Mouse (Mus musculus): ENCODE results near the gene Cep295. TPM values are rescaled to one million over a fixed set of nuclear protein-coding genes. Genes with fewer than 3 reads are reported as not detected.
A peak's percentile ranks its signal among the peaks of the same experiment; 100 is the strongest.
"Not testable (repeated sequence)": the region's sequence is repeated elsewhere in the genome, so short reads cannot be mapped to it uniquely, and the experiment has no call there.

Gene Cep295
- polyA plus RNA-seq, 1 experiment from 2014 or later, result 14.6 TPM

- no peak overlapping the region for H3K4me3 ChIP-seq
- H3K36me3 ChIP-seq (replicated peaks), result peaks cover 47% of the 10 kb centered on the region
- H3K4me2 ChIP-seq, result no peak overlapping the region
- H3K27ac ChIP-seq, result no peak overlapping the region
- WGBS, result 62% methylated on average over 5 of the region's 5 CpGs
- H3K9me3 ChIP-seq, result no peaks in the 10 kb centered on the region
- H3K4me1 ChIP-seq, result no peaks in the 10 kb centered on the region
- H3K9ac ChIP-seq, result no peak overlapping the region
- ATAC-seq (replicated peaks), result 0 out of 2 replicates have a peak, but pooled peaks have one; percentile 28
- no peaks in the 10 kb centered on the region for H3K27me3 ChIP-seq (replicated peaks)
Observed at GRCm38 (mm10) chr9:15317223-15318169, 40.1 kb downstream of the Cep295 start.

DNA sequence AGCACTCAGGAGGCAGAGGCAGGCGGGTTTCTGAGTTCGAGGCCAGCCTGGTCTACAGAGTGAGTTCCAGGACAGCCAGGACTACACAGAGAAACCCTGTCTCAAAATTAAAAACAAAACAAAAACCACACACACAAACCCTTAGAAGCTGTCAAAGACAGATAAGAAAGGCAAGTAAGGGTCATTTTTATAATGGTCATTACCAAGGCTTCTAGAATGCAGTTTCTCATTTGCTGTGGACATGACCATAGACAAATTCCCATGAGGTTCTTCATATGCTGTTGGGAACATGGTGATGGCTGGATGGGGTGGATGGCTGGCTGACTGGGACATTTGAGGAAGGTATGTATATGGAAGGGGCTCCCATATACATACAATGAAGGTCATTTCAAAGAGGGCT is 41.3 kb downstream of the Cep295 start:
- not testable (repeated sequence) for H3K4me2 ChIP-seq; H3K9ac ChIP-seq; H3K4me3 ChIP-seq; H3K4me1 ChIP-seq; H3K9me3 ChIP-seq; H3K27me3 ChIP-seq (replicated peaks); H3K27ac ChIP-seq; ATAC-seq (replicated peaks)
- WGBS, result 95% methylated on average over 2 of the region's 2 CpGs
- H3K36me3 ChIP-seq (replicated peaks), result peaks cover 37% of the 10 kb centered on the region

DNA sequence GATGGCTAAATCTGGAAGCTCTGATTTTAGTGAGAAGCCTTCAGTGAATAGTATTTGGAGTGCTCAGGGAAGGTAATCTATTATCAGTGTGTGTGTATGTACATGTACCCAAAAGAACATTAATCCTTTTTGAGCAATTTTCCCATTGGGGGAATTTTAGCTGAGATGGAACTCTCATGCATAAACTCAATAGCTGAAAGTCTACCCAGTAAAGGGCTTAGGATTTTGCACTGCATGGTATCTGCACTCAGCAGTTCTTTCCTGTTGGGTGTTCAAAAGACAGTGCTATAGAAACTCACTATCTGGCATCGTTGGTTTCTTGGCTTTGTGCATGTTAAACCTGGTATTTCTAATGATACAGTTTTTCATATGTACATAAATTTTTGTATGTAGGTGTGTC is 43.0 kb downstream of the Cep295 start:
- no peaks in the 10 kb centered on the region for H3K27me3 ChIP-seq (replicated peaks)
- H3K27ac ChIP-seq, result no peak overlapping the region
- H3K4me2 ChIP-seq, result no peak overlapping the region
- H3K9ac ChIP-seq, result no peak overlapping the region
- H3K9me3 ChIP-seq, result no peaks in the 10 kb centered on the region
- no peak overlapping the region for H3K4me3 ChIP-seq
- peaks cover 41% of the 10 kb centered on the region for H3K36me3 ChIP-seq (replicated peaks)
- no peak for ATAC-seq (replicated peaks)
- WGBS, result 98% methylated on average over 1 of the region's 1 CpGs
- no peaks in the 10 kb centered on the region for H3K4me1 ChIP-seq

DNA sequence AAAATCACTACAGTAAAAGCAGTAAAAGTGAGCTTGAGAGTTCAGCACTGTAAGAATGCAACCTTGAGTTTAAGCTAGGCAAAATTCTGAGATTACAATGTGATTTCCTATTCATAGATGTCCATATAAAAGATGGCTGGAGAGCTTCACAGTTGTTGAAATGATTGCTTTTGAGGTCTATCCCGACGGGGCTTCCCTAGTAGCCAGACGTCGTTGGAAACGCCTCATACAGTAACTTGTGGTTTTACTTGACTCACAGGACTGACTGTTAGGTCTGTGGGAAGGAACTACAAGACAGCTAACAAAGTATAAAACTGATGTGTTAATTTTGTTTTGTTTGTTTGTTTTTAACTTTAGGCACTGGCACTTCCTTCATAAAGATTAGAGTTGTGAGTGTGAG is 44.0 kb downstream of the Cep295 start:
- WGBS, result 92% methylated on average over 5 of the region's 5 CpGs
- ATAC-seq (replicated peaks), result no peak
- Histone ChIP-seq H3K27ac (no peak overlapping the region), H3K36me3 (replicated peaks) (peaks cover 49% of the 10 kb centered on the region), H3K27me3 (replicated peaks) (no peaks in the 10 kb centered on the region), H3K9ac (no peak overlapping the region), H3K4me3 (no peak overlapping the region), H3K9me3 (no peaks in the 10 kb centered on the region), H3K4me2 (no peak overlapping the region), H3K4me1 (peaks cover 7% of the 10 kb centered on the region)

DNA sequence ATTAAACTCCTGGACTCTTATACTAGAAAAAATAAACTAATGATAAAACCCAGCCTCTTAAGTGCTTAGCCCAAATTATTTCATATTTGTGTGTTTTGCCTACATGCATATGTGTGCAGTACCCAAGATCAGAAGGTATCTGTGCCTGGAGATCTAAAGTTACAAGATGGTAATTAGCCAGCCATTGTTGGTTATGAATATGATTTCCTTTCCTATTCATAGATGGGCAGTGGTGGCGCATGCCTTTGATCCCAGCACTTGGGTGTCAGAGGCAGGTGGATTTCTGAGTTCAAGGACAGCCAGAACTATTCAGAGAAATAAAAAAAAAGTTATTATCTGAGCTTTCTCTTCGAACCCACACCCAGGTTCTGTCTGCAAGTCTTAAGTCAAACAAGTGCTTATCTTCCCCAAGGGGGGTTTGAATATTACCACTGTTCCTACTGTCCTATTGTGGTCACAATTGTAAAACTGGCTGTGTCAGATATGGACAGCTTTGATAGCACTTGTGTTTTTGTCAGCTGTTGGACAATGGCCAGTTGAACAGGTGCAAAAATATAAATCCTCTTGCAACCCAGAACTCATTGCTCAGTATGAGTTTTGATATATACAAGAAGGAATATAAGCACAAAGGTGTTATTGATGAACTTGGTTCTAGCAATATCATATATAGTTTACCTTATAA is 45.4 kb downstream of the Cep295 start:
- Histone ChIP-seq H3K27ac (no peak overlapping the region), H3K4me1 (peaks cover 21% of the 10 kb centered on the region), H3K36me3 (replicated peaks) (peaks cover 44% of the 10 kb centered on the region), H3K4me2 (no peak overlapping the region), H3K4me3 (no peak overlapping the region), H3K9me3 (no peaks in the 10 kb centered on the region), H3K9ac (no peak overlapping the region), H3K27me3 (replicated peaks) (no peaks in the 10 kb centered on the region)
- 87% methylated on average over 2 of the region's 2 CpGs for WGBS
- no peak for ATAC-seq (replicated peaks)

- Histone ChIP-seq H3K4me2 (no peak overlapping the region), H3K27ac (no peak overlapping the region), H3K4me3 (no peak overlapping the region), H3K9me3 (no peaks in the 10 kb centered on the region), H3K36me3 (replicated peaks) (peaks cover 35% of the 10 kb centered on the region), H3K4me1 (peaks cover 33% of the 10 kb centered on the region), H3K9ac (no peak overlapping the region), H3K27me3 (replicated peaks) (no peaks in the 10 kb centered on the region)
- WGBS, result 92% methylated on average over 1 of the region's 1 CpGs
- ATAC-seq (replicated peaks), result no peak
Observed at GRCm38 (mm10) chr9:15310179-15310578, 47.4 kb downstream of the Cep295 start.

DNA sequence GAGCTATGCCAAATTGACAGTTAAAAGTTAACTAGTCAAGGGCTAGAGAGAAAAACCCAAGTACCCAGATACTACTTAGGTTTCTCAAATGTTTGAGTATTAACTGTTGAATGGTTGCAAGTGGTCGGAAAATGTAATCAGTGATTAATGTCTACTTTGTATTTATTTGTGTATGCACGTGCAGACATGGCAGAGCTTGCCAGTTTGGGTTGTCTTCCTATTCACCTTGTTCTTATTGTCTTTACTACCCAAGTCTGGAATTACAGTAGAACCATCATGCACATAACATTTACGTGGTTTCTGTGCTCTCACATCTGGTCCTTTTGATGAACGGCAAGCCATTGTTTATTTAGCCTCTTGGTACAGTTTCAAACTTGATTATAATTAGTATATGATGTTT is 48.2 kb downstream of the Cep295 start:
- no peak for ATAC-seq (replicated peaks)
- peaks cover 33% of the 10 kb centered on the region for H3K4me1 ChIP-seq
- no peaks in the 10 kb centered on the region for H3K27me3 ChIP-seq (replicated peaks)
- no peak overlapping the region for H3K9ac ChIP-seq
- H3K4me2 ChIP-seq, result no peak overlapping the region
- peaks cover 27% of the 10 kb centered on the region for H3K36me3 ChIP-seq (replicated peaks)
- no peaks in the 10 kb centered on the region for H3K9me3 ChIP-seq
- H3K27ac ChIP-seq, result no peak overlapping the region
- WGBS, result 80% methylated on average over 4 of the region's 4 CpGs
- H3K4me3 ChIP-seq, result no peak overlapping the region

DNA sequence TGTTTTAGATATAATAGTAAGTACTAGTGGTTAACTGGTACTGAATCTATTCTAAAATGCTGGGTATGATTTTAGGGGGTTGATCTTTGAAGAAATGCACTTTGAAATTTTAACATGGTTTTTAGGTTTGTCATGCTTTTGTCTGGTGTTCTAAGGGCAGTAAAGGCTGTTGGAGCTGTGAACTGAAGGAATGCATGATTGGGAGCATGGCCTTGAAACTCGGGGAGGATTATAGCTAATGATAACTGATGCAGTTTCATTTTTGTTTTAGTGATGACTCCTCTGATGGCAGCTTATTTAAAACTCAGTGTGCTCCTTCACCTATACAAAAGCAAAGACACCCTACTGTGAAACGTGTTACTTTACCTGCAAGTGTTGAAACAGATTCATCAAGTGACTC is 49.3 kb downstream of the Cep295 start:
- Histone ChIP-seq H3K4me1 (peaks cover 33% of the 10 kb centered on the region), H3K36me3 (replicated peaks) (peaks cover 15% of the 10 kb centered on the region), H3K27me3 (replicated peaks) (no peaks in the 10 kb centered on the region), H3K9ac (no peak overlapping the region), H3K4me2 (no peak overlapping the region), H3K4me3 (no peak overlapping the region), H3K27ac (no peak overlapping the region), H3K9me3 (no peaks in the 10 kb centered on the region)
- ATAC-seq (replicated peaks), result no peak
- 57% methylated on average over 2 of the region's 2 CpGs for WGBS

GRCm38 (mm10) chr9:15307257-15307656 is 50.3 kb downstream of the Cep295 start:
- Histone ChIP-seq H3K4me3 (peak overlapping the region; percentile 98), H3K9ac (peak overlapping the region; percentile 99), H3K4me1 (peaks cover 33% of the 10 kb centered on the region), H3K9me3 (no peaks in the 10 kb centered on the region), H3K27ac (no peak overlapping the region), H3K27me3 (replicated peaks) (no peaks in the 10 kb centered on the region), H3K36me3 (replicated peaks) (peaks cover 12% of the 10 kb centered on the region), H3K4me2 (peak overlapping the region; percentile 74)
- ATAC-seq (replicated peaks), result no peak
- WGBS, result 11% methylated on average over 6 of the region's 6 CpGs

- Histone ChIP-seq H3K4me3 (peak within 1 kb of the TSS; percentile 98), H3K9me3 (no peaks in the 10 kb centered on the region), H3K27ac (peak within 1 kb of the TSS; percentile 92), H3K36me3 (replicated peaks) (peaks cover 12% of the 10 kb centered on the region), H3K4me2 (peak within 1 kb of the TSS; percentile 74), H3K4me1 (peaks cover 33% of the 10 kb centered on the region), H3K9ac (peak within 1 kb of the TSS; percentile 99), H3K27me3 (replicated peaks) (no peaks in the 10 kb centered on the region)
- peak; percentile 89 for ATAC-seq (replicated peaks)
- under 1% methylated on average over 35 of the region's 35 CpGs for WGBS
Observed at GRCm38 (mm10) chr9:15306398-15307119, 51.0 kb downstream of the Cep295 start, which contains the start of gene 4931406C07Rik. Gene 4931406C07Rik, minus strand, starts transcription at chr9:15306448.

DNA sequence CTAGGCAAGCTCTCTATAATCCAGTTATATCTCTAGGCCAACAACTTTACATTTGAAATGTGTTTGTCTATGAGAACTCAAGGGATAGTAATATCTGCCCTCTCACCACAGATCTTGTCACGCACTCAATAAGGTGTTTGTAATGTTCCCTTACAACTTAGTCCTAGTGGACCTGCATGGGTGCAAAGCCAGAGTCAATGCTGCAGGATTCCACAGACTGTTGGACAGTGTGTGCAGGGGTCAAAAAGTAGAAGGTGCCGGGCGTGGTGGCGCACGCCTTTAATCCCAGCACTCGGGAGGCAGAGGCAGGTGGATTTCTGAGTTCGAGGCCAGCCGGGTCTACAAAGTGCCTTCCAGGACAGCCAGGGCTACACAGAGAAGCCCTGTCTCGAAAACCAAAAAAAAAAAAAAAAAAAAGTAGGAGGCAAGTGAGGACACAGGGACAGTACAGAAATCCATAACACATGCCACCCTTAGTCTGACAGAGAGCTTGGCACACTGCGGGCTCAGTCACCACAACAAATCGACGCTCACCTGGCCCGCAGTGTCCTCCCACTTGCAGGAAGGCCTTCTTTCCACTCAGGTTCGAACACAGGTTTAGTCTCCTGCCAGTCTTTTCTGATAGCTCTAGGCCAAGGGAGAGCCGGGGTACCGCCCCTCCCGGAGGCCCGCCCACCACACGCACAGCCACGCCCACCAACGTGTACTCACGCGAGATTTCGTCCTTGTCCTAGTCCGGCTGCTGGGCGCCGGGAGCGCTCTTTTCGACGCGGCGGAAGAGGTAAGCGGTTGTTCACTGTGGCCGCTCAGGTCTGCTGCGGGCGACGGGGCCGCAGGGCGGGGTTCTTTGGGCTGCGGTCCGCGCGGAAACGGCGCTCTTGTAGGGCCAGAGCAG is 51.8 kb downstream of the Cep295 start, which contains the start of gene Taf1d:
Gene Taf1d, plus strand, starts transcription at position 712 of the 895 bp plus-strand sequence.
- Histone ChIP-seq H3K4me2 (peak within 1 kb of the TSS; percentile 74), H3K9me3 (no peaks in the 10 kb centered on the region), H3K9ac (peak within 1 kb of the TSS; percentile 99), H3K27me3 (replicated peaks) (no peaks in the 10 kb centered on the region), H3K4me3 (peak within 1 kb of the TSS; percentile 98), H3K27ac (peak within 1 kb of the TSS; percentile 92), H3K36me3 (replicated peaks) (peaks cover 12% of the 10 kb centered on the region), H3K4me1 (peaks cover 33% of the 10 kb centered on the region)
- peak; percentile 99 for ATAC-seq (replicated peaks)
- WGBS, result 13% methylated on average over 45 of the region's 45 CpGs

Data from midbrain, embryonic 15.5 days (tissue).